In genomic region chr11:8544355-8544754, GRCm38 (mm10) we compare ENCODE assay signal across 13 mouse cellular contexts.
A peak's percentile ranks its signal among the peaks of the same experiment; 100 is the strongest.
DNase-seq lines count a peak whose midpoint lies in the region; ATAC-seq and TF ChIP-seq lines count a peak whose summit lies in the region.
"Had no signal": no experiment of that assay in that cellular context is flagged by ENCODE, and none has a peak within 500 bp of the region (broad histone marks: within the 10 kb centered on the region; RNA-seq: fewer than 3 reads in every experiment).

No protein-coding gene starts in this region.

- H3K36me3 ChIP-seq in forebrain, postnatal 0 days (ENCODE audit: insufficient read depth), result no peaks in the 10 kb centered on the region
- no peaks in the 10 kb centered on the region for H3K36me3 ChIP-seq in forebrain, embryonic 14.5 days (ENCODE audit: control insufficient read depth, insufficient read depth, low read length)

- WGBS in forebrain, postnatal 0 days, result 33% methylated on average over 6 of the region's 6 CpGs
- WGBS in forebrain, embryonic 14.5 days, result 56% methylated on average over 6 of the region's 6 CpGs

- no peaks in the 10 kb centered on the region for H3K27me3 ChIP-seq in forebrain, postnatal 0 days (ENCODE audit: insufficient read depth, low read length)
- H3K27me3 ChIP-seq in forebrain, embryonic 14.5 days (replicated peaks; ENCODE audit: control insufficient read depth, insufficient read depth, low read length), result no peaks in the 10 kb centered on the region
- H3K27me3 ChIP-seq: lung, embryonic 15.5 days had no signal

- H3K27ac ChIP-seq in forebrain, postnatal 0 days (ENCODE audit: low read depth, low read length), result no peak overlapping the region
- H3K27ac ChIP-seq in forebrain, embryonic 14.5 days (ENCODE audit: low read depth, low read length), result no peak overlapping the region
- H3K27ac ChIP-seq in embryonic fibroblast, embryonic 13.5 days (ENCODE audit: insufficient read depth, low read length), result peak overlapping the region; percentile 43
- H3K27ac ChIP-seq: lung, embryonic 15.5 days had no signal

- H3K9me3 ChIP-seq in forebrain, postnatal 0 days (ENCODE audit: low read length), result no peaks in the 10 kb centered on the region
- no peaks in the 10 kb centered on the region for H3K9me3 ChIP-seq in forebrain, embryonic 14.5 days (replicated peaks; ENCODE audit: control insufficient read depth, low read length)
- H3K9me3 ChIP-seq: lung, embryonic 15.5 days had no signal

- ATAC-seq in forebrain, postnatal 0 days, result peak; percentile 45; the same call in 1 of the 2 replicates
- no peak for ATAC-seq in forebrain, embryonic 14.5 days

- H3K9ac ChIP-seq in forebrain, postnatal 0 days, result no peak overlapping the region
- H3K9ac ChIP-seq in forebrain, embryonic 14.5 days (ENCODE audit: low read length), result no peak overlapping the region
- H3K9ac ChIP-seq: lung, embryonic 15.5 days had no signal

- no peak overlapping the region for H3K4me3 ChIP-seq in forebrain, postnatal 0 days (ENCODE audit: low read depth, low read length)
- H3K4me3 ChIP-seq in forebrain, embryonic 14.5 days (ENCODE audit: low read depth, low read length), result no peak overlapping the region
- no peak overlapping the region for H3K4me3 ChIP-seq in embryonic fibroblast, embryonic 13.5 days (ENCODE audit: insufficient read depth, low read length)
- H3K4me3 ChIP-seq: lung, embryonic 15.5 days had no signal

- TF ChIP-seq CTCF in forebrain, postnatal 0 days (IDR thresholded peaks at IDR 0.05; ENCODE audit: low read depth), result no peak
- TF ChIP-seq CTCF in embryonic fibroblast, embryonic 13.5 days (IDR thresholded peaks at IDR 0.05; ENCODE audit: borderline replicate concordance, insufficient read depth, low read length), result no peak

- DNase-seq in forebrain, postnatal 0 days, result no peak
- no peak for DNase-seq in forebrain, embryonic 14.5 days (ENCODE audit: low spot score)
- DNase-seq in 3T3-L1 (ENCODE audit: low read depth, low spot score), result peak; percentile 80
- DNase-seq in kidney, postnatal 36 days, result peak; percentile 53 to 77
- no peak for DNase-seq in cerebellum, adult 11-12 months
- no peak for DNase-seq in cerebellum, postnatal 14 days
- no peak for DNase-seq in layer of hippocampus, adult 11-12 months (ENCODE audit: low spot score)
- DNase-seq: adrenal gland, postnatal 10 days; cerebellum, adult 11 months; thymus, postnatal 14 days had no signal

- no peak for TF ChIP-seq POLR2A in embryonic fibroblast, embryonic 13.5 days (IDR thresholded peaks at IDR 0.05; ENCODE audit: low read depth, low read length)

- H3K4me2 ChIP-seq in forebrain, postnatal 0 days (ENCODE audit: low read depth), result no peak overlapping the region
- no peak overlapping the region for H3K4me2 ChIP-seq in forebrain, embryonic 14.5 days (ENCODE audit: low read length)
- H3K4me2 ChIP-seq: lung, embryonic 15.5 days; midbrain, embryonic 11.5 days had no signal

- H3K4me1 ChIP-seq in forebrain, postnatal 0 days (ENCODE audit: insufficient read depth), result no peaks in the 10 kb centered on the region
- H3K4me1 ChIP-seq in forebrain, embryonic 14.5 days (ENCODE audit: control insufficient read depth, insufficient read depth, low read length), result peaks cover 10% of the 10 kb centered on the region
- H3K4me1 ChIP-seq in embryonic fibroblast, embryonic 13.5 days (ENCODE audit: control insufficient read depth, insufficient read depth, low read length), result peaks cover 9% of the 10 kb centered on the region; the same call in 1 of the 2 replicates

Comparison
In these comparisons a context has a peak if more than half of its experiments do, and no peak if none do; other contexts are left out.
1. DNase-seq: peak in 3T3-L1 (single experiment) and kidney, postnatal 36 days (2 of 2); none in forebrain, postnatal 0 days (single experiment), forebrain, embryonic 14.5 days (single experiment), cerebellum, adult 11-12 months (single experiment), cerebellum, postnatal 14 days (0 of 2) and layer of hippocampus, adult 11-12 months (single experiment).